Mouse (Mus musculus) hindbrain, embryonic 15.5 days (tissue): ENCODE data around the gene Ctps2. TPM values are rescaled to one million over a fixed set of nuclear protein-coding genes. Genes with fewer than 3 reads are reported as not detected.

Source experiments
- ATAC-seq: fragments of 200-750 bp; cut with Nextera tagmentation; 2 replicates; pipeline ENCODE4 v1.8.0; 2017; ENCODE audit warnings: low read depth, moderate number of reproducible peaks, moderate TSS enrichment; ENCODE audit not compliant: low FRiP score
- H3K27ac ChIP-seq: fragments of 300-500 bp; sonication (generic); replicated peaks from 2 replicates; pipeline ENCODE4 v1.5.1; 2015; ENCODE audit warnings: mild to moderate bottlenecking, inconsistent platforms
- H3K27me3 ChIP-seq: fragments of 300-500 bp; sonication (generic); 2 replicates; pipeline ENCODE4 v1.6.1; 2015; ENCODE audit warnings: control low read depth, inconsistent platforms
- H3K36me3 ChIP-seq: fragments of 300-500 bp; sonication (generic); 2 replicates; pipeline ENCODE4 v1.6.1; 2015; ENCODE audit warnings: control low read depth, inconsistent platforms
- H3K4me1 ChIP-seq: fragments of 300-500 bp; sonication (generic); replicated peaks from 2 replicates; pipeline ENCODE4 v1.6.1; 2015; ENCODE audit warnings: control low read depth, inconsistent platforms
- H3K4me2 ChIP-seq: fragments of 300-500 bp; sonication (generic); 2 replicates; pipeline ENCODE4 v1.6.1; 2015; ENCODE audit warnings: moderate library complexity, mild to moderate bottlenecking, inconsistent platforms
- H3K4me3 ChIP-seq: fragments of 300-500 bp; sonication (generic); 2 replicates; pipeline ENCODE4 v1.5.1; 2015; ENCODE audit warnings: mild to moderate bottlenecking, inconsistent platforms
- H3K9ac ChIP-seq: fragments of 300-500 bp; sonication (generic); 2 replicates; pipeline ENCODE4 v1.6.1; 2015; ENCODE audit warnings: inconsistent platforms
- H3K9me3 ChIP-seq: fragments of 300-500 bp; sonication (generic); 2 replicates; pipeline ENCODE4 v1.6.1; 2016; ENCODE audit warnings: control low read depth, inconsistent platforms
- WGBS: fragments of 180-500 bp; shearing (Covaris S2); methylation state at CpG from one replicate; pipeline ENCODE4 v1.1.7; 2015; 5-methylcytosine and 5-hydroxymethylcytosine counted together
- microRNA counts: library from miRNA; unstranded; fragments of <30 nt; microRNA quantifications from one replicate; lab custom pipeline; 2016
- microRNA-seq: library from miRNA; unstranded; fragments of <30 nt; microRNA quantifications from one replicate; pipeline ENCODE4, GENCODE M21; 2016
- polyA plus RNA-seq: library from polyadenylated mRNA; unstranded; fragments of >200 nt; fragmentation: Nextera tagmentation; extraction: Ambion mirVana; gene quantifications from 2 replicates; pipeline ENCODE4 v1.2.1, GENCODE M21; 2015

The Ctps2 gene
- polyA plus RNA-seq, 1 experiment from 2014 or later: 90.2 TPM

DNA sequence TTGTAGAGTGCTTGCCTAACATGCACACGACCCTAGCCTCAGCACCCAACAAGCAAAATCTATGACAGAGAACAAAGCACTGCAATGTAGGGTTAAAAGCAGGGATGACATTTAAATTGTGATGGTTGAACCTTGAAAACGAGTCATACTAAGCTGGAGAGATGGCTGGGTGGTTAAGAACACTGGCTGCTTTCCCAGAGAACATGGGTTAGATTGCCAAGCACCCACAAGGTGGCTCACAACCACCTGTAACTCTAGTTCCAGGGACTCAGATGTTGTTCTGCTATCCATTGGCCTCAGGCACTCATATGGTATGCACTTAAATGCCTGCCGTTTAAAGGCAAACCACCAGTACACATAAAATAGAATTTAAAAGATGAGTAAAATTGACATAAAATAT is 91.1 kb downstream of the Ctps2 start:
- no peak overlapping the region for H3K4me2 ChIP-seq
- H3K4me1 ChIP-seq: no peaks in the 10 kb centered on the region
- H3K9me3 ChIP-seq: no peaks in the 10 kb centered on the region
- ATAC-seq: no peak
- H3K27ac ChIP-seq: no peak overlapping the region
- H3K4me3 ChIP-seq: no peak overlapping the region
- no peaks in the 10 kb centered on the region for H3K36me3 ChIP-seq
- WGBS: 76% methylated on average over 3 of the region's 3 CpGs
- no peaks in the 10 kb centered on the region for H3K27me3 ChIP-seq
- H3K9ac ChIP-seq: no peak overlapping the region

DNA sequence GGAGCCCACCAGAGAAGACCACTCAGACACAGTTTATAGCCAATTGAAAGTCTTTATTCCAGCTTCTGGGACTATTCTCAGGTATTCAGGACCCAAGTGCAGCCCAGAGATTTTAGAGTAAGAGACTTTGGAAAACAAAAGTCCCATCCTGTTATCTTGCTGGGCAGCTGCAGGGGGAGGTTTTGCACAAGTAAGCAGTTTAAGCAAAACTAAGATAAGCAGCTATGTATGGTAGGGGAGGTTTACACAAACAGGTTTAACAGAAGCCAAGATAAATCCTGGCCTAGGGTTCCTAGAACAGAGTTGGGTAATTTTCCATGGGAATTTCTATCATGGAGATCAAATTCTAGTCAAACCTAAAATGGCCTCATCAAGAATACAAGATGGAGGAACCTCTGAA is 126.8 kb downstream of the Ctps2 start:
- ATAC-seq: no peak
- Histone ChIP-seq H3K4me1 (no peaks in the 10 kb centered on the region), H3K27ac (no peak overlapping the region), H3K9ac (no peak overlapping the region), H3K9me3 (no peaks in the 10 kb centered on the region), H3K27me3 (no peaks in the 10 kb centered on the region), H3K36me3 (no peaks in the 10 kb centered on the region), H3K4me2 (no peak overlapping the region), H3K4me3 (no peak overlapping the region)

DNA sequence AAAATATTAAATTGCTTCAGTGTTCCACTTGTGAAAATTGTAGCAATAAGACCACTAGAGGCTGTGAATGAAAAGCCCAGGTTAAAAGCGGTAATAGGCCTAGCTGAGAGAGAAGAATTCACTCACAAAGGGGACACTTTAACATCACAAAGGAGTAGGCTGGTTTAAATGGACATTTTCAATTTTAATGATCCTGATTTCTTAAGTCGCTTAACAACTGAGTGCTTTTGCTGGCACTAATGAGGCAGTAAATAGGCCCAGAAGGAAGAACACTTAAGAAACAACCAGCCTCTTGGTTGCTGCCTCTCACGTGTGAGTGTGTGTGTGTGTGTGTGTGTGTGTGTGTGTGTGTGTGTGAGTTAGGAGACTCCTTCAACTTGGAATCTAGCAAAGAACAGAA is 137.7 kb downstream of the Ctps2 start:
- ATAC-seq: no peak
- Histone ChIP-seq H3K9ac (no peak overlapping the region), H3K27me3 (0 out of 2 replicates have a peak, but pooled peaks cover 6% of the 10 kb centered on the region), H3K27ac (no peak overlapping the region), H3K4me2 (no peak overlapping the region), H3K9me3 (no peaks in the 10 kb centered on the region), H3K4me3 (no peak overlapping the region), H3K4me1 (no peaks in the 10 kb centered on the region), H3K36me3 (no peaks in the 10 kb centered on the region)
- WGBS: 41% methylated on average over 3 of the region's 3 CpGs

DNA sequence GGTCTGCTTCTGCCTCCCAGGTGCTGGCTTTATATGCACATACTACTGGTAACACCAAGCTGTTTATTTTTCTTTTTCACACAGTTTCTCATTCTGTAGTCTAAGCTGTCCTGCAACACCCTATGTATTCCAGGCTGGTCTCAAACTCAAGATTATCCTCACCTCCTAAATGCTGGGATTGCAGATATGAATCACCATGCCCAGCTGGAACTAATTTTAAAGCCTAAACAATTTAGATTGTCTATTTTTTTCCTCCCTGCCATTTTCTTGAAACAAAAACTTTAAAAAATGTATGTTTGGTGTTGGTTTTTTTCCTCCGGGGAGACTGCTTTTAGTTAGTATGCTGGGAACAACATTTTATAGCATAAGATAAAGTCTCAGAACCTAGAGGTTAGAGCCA is 141.7 kb downstream of the Ctps2 start:
- Histone ChIP-seq H3K4me1 (no peaks in the 10 kb centered on the region), H3K27ac (no peak overlapping the region), H3K4me2 (no peak overlapping the region), H3K9me3 (no peaks in the 10 kb centered on the region), H3K9ac (no peak overlapping the region), H3K36me3 (no peaks in the 10 kb centered on the region), H3K27me3 (0 out of 2 replicates have a peak, but pooled peaks cover 3% of the 10 kb centered on the region), H3K4me3 (no peak overlapping the region)
- no peak for ATAC-seq
- WGBS: 93% methylated on average over 1 of the region's 1 CpGs

- Histone ChIP-seq H3K4me2 (no peak overlapping the region), H3K36me3 (no peaks in the 10 kb centered on the region), H3K4me3 (no peak overlapping the region), H3K4me1 (no peaks in the 10 kb centered on the region), H3K9me3 (no peaks in the 10 kb centered on the region), H3K27ac (no peak overlapping the region), H3K27me3 (no peaks in the 10 kb centered on the region), H3K9ac (no peak overlapping the region)
- 93% methylated on average over 1 of the region's 1 CpGs for WGBS
- no peak for ATAC-seq
These were observed 162.9 kb downstream of the Ctps2 start for GRCm38 (mm10) chrX:163063936-163064335.

MicroRNAs within 50 kb of the gene (microRNA counts, 519-probe panel; counts per million panel counts)
- 2,614 counts per million, percentile 45 among the panel's probes with 10 or more counts for microRNA mmu-miR-3473 (lab: Ali Mortazavi, UCI)

Small RNA genes within 50 kb of the gene (microRNA-seq; reads per million reads assigned to microRNA genes)
- not detected for gene Mir3473a

Other genes starting within 250 kb of the Ctps2 start
- 229 and 233 TPM in 2 replicates for gene Rbbp7, start 140.8 kb upstream of the Ctps2 start, polyA plus RNA-seq
- 11.3 and 13.1 TPM in 2 replicates for gene Txlng, start 71.8 kb upstream of the Ctps2 start, polyA plus RNA-seq
- gene Syap1, start 12.8 kb upstream of the Ctps2 start, polyA plus RNA-seq: 30.9 and 34.0 TPM in 2 replicates
- 1.1 and 1.4 TPM in 2 replicates for gene S100g, start 63.4 kb downstream of the Ctps2 start, polyA plus RNA-seq